Mouse (Mus musculus) ovary, postnatal 10 days (tissue): Measurements from ENCODE around the gene Olfr809.

Source experiments
- DNase-seq: peaks from one replicate; pipeline ENCODE4 v3.0.0; 2022; ENCODE audit warnings: low spot score

The Olfr809 gene

DNA sequence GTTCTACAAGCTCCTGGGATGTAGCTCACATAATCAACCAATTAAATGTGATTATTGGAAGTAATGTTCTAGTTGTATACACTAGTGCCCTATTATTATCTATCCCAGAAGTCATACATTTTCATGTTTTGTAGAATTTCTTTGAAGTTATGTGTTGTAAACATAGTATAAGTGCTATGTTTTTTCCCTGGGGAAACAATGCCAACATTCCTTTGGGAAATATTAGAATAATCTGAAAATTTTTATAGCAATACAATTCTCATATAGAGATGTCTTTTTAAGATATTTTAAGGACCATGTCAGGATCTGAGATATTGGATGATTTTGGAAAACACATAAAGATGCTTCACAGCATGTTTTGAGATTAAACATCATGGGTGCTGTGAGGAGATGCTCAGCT, at the start of gene Olfr809:
Olfr809 (plus strand) TSS at position 301 of the 400 bp plus-strand sequence.
- no peak for DNase-seq

- DNase-seq, result no peak
These were observed 45.2 kb upstream of the Olfr809 start, which contains the start of gene Olfr805 for GRCm38 (mm10) chr10:129729275-129729674. Olfr805 (minus strand) TSS chr10:129729375.

DNA sequence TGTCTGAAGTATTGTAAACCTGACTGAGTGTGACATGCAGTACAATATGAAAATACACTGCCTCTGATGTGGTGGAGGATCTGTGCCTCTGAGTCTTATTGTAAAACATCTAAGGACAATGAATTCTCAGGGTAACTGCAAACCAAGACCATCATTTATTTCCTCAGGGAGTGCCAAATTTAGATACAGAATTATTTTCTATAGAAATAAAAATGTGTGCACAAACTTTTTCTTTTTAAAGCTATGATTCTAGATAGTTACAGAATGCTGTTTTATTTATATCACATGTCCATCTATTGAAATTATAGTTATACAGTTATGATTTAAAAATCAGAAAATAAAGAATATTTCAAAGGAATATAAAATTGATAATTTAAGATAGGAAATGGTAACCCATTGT, 32.6 kb upstream of the Olfr809 start, which contains the start of gene Olfr806:
Olfr806 (minus strand) TSS at position 101 of the 400 bp plus-strand sequence.
- DNase-seq, result no peak

- no peak for DNase-seq
These were observed 16.7 kb upstream of the Olfr809 start, which contains the start of gene Olfr807 for GRCm38 (mm10) chr10:129757693-129758092. Olfr807 (minus strand) TSS chr10:129757793.

DNA sequence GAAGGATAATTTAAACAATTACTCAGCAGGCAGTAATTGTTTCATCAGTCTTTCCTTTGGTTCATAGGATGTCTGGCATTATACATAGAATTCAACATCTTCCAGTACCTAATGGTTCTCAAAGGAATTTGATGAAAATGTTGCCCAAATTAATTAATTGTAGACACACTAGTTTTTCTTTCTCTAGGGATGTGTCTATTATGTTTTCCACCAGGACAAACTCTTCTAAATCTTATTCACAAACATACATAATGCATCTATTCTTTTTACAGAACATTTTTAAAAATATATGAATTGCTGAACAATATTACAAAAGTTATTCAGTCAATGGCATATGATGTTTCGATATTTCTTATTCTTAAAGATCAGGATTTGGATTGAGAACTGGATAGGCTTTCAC, 9.3 kb upstream of the Olfr809 start, which contains the start of gene Olfr808:
Olfr808 (plus strand) TSS at position 301 of the 400 bp plus-strand sequence.
- no peak for DNase-seq

DNA sequence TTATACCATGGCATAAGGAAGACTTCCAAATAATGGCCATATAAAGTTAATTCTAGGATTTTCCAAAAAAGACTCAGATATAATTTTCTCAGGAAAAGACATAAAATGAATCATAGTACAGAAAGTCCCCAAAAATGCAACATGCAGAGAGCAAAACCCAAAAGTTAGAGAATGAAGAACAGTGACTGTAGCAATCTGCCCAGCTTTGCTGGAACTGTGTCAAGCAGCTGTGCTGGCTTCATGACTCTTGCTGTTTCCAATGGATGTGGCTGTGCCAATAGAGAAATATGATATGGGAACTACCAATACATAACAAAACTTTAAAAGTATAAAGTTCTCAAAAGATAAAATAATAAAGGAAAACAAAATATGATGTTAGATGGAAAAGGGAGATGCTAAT, 3.7 kb downstream of the Olfr809 start:
- DNase-seq, result no peak

DNA sequence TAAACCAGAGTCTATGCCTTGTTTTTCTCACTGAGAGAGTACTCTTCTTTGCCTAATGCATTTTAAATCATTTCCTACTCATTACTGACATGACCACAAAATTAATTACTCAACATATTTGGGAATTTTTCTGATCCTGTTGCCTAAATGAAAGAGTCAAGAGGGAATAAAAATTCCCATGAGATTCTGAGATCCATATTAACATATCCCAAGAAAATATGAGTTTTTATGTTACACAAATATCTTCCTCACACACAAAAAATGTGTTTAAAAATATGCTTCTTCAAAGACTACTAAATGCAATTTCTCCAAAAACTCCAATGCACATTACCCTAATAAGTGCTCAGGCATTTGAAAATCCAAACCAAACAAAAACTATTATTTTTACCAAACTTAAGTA, 20.4 kb downstream of the Olfr809 start, which contains the start of gene Olfr810:
Olfr810 (minus strand) TSS at position 101 of the 400 bp plus-strand sequence.
- no peak for DNase-seq

DNA sequence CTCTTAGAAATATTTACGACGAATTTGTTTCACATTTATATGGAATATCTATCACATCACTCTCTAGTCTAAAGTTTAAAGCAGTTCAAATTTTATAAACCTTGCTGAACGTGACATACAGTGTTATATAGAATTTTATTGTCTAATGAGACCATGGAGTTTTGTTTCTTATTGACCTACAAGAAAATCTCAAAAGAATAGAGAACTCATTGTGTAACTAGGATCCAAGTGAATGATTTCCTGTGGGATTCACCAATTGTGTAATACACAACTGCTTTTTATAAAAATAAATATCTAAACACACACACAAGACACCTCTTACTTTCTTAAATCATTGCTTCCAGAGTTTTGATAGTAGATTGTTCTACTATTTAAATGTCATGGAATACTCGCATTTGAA, 29.9 kb downstream of the Olfr809 start, which contains the start of gene Olfr811:
Olfr811 (minus strand) TSS at position 101 of the 400 bp plus-strand sequence.
- no peak for DNase-seq
